Mouse (Mus musculus): ENCODE data around the gene Rara. TPM values are rescaled to one million over a fixed set of nuclear protein-coding genes. Genes with fewer than 3 reads are reported as not detected.
A peak's percentile ranks its signal among the peaks of the same experiment; 100 is the strongest.
"Not testable (repeated sequence)": the region's sequence is repeated elsewhere in the genome, so short reads cannot be mapped to it uniquely, and the experiment has no call there.

Gene Rara
- total and polyA plus RNA-seq, 3 experiments = 4.5 to 13.7 (median 12.1) TPM

DNA sequence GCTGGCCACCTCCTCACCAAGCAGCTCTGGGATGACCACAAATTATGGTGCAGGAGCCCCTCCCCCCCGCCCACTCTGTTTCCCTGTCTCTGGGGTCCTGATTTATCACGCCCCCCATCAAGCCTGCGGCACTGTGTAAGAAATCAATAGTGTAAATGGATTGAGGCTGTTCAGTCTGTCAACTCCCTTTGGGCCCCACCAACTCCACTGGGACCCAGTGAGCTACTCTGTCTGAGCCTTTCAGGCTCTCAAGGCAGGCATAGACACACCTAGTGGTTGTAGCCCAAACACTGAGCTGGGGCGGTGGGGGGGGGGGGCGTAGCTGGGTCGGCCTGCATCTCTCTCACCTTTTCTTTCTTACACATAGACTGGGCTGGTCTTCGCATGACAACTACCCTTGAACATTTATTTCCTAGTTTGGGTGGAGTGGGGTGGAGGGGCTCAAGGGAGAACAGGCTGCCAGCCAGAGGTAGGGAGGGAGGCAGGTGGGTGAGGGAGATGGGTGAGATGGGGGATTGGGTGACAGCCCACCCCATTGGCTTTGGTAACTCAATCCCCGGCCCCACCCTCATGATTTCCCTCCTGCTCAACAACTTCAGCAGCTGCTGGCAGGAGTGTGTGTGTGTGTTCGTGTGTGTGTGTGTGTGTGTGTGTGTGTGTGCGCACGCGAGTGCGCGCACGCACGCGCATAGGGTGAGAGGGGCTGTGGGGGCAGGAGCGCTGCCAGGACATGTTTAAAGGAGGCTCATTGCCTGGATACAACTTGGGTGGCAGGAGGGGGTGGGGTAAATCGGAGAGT is 4.9 kb downstream of the Rara start:
- dilution Hi-C loops (cut with MboI; ENCODE audit: extremely low pct_ligation_motif_present, extremely low pct_unique_long_range_greater_than_20kb, low sequenced_read_pairs) = no loop called here
- TF ChIP-seq RCOR1 (conservative IDR thresholded peaks at IDR 0.05; ENCODE audit: low read depth, low read length) (no peak), ZC3H11A (IDR thresholded peaks at IDR 0.05; ENCODE audit: low read depth, low read length) (no peak), ELF1 (IDR thresholded peaks at IDR 0.05; ENCODE audit: low read depth, low read length) (no peak), MAX (IDR thresholded peaks at IDR 0.05; ENCODE audit: low read length) (no peak), MXI1 (IDR thresholded peaks at IDR 0.05; ENCODE audit: low read depth, low read length) (peak; percentile 30; the same call in 1 of the 2 replicates), ETS1 (conservative IDR thresholded peaks at IDR 0.05; ENCODE audit: low read depth, low read length) (0 out of 2 replicates have a peak, but pooled peaks have one; percentile 5), GABPA (IDR thresholded peaks at IDR 0.05; ENCODE audit: insufficient replicate concordance, low read depth, low read length) (no peak), POLR2AphosphoS2 (IDR thresholded peaks at IDR 0.05; ENCODE audit: low read depth, low read length) (no peak), ZMIZ1 (IDR thresholded peaks at IDR 0.05; ENCODE audit: low read depth, low read length) (no peak), CTCF (conservative IDR thresholded peaks at IDR 0.05 in 1 of 2, IDR thresholded peaks at IDR 0.05 in 1 of 2; ENCODE audit: low read depth in 2 of 2, low read length in 2 of 2) (no peak), NRF1 (IDR thresholded peaks at IDR 0.05; ENCODE audit: low read depth, low read length) (no peak), JUND (conservative IDR thresholded peaks at IDR 0.05; ENCODE audit: low read depth, low read length) (no peak), ZKSCAN1 (IDR thresholded peaks at IDR 0.05; ENCODE audit: borderline replicate concordance, low read depth, low read length) (no peak), SIN3A (IDR thresholded peaks at IDR 0.05; ENCODE audit: low read length) (no peak), MAFK (IDR thresholded peaks at IDR 0.05; ENCODE audit: insufficient replicate concordance, low read length) (no peak), CHD1 (IDR thresholded peaks at IDR 0.05; ENCODE audit: low read depth, low read length) (no peak), TCF12 (IDR thresholded peaks at IDR 0.05; ENCODE audit: low read depth, low read length) (no peak)
- Histone ChIP-seq H3K79me2 (replicated peaks; ENCODE audit: control insufficient read depth, extremely low read depth, insufficient read depth, poor library complexity, severe bottlenecking) (no peaks in the 10 kb centered on the region), H3K27me3 (replicated peaks) (no peaks in the 10 kb centered on the region), H3K27ac (ENCODE audit: insufficient read depth, low read depth) (no peak overlapping the region), H3K36me3 (replicated peaks in 1 of 2; ENCODE audit: control insufficient read depth in 1 of 2, insufficient read depth in 1 of 2, low read length in 1 of 2) (no peaks in the 10 kb centered on the region), H3K4me2 (ENCODE audit: insufficient read depth, low read depth, poor library complexity, severe bottlenecking) (no peak overlapping the region), H3K4me3 (replicated peaks in 1 of 3; ENCODE audit: low read depth in 2 of 3, low read length in 2 of 3, poor library complexity in 1 of 3) (peak overlapping the region in 1 of 3 experiments; percentile 4), H3K4me1 (ENCODE audit: control insufficient read depth in 1 of 2, insufficient read depth in 2 of 2) (peaks cover 33 to 66% of the 10 kb centered on the region in 2 experiments), H3K9ac (ENCODE audit: insufficient read depth, low read depth) (no peak overlapping the region), H3K9me3 (replicated peaks; ENCODE audit: low read length) (peaks cover 5% of the 10 kb centered on the region)
- peak; percentile 49 for DNase-seq (ENCODE audit: extremely low read depth)
- in situ Hi-C loops (cut with MboI; ENCODE audit: low pct_ligation_motif_present, low pct_unique_long_range_greater_than_20kb, low sequenced_read_pairs) = no loop called here

- no peak overlapping the region for H3K9ac ChIP-seq (ENCODE audit: insufficient read depth, low read depth)
- H3K4me3 ChIP-seq (replicated peaks in 1 of 3; ENCODE audit: low read depth in 2 of 3, low read length in 2 of 3, poor library complexity in 1 of 3) = no peak overlapping the region
- H3K79me2 ChIP-seq (replicated peaks; ENCODE audit: control insufficient read depth, extremely low read depth, insufficient read depth, poor library complexity, severe bottlenecking) = no peaks in the 10 kb centered on the region
- TF ChIP-seq MYC (IDR thresholded peaks at IDR 0.05; ENCODE audit: low read depth, low read length) (no peak), SIN3A (IDR thresholded peaks at IDR 0.05; ENCODE audit: low read length) (no peak), MAZ (IDR thresholded peaks at IDR 0.05; ENCODE audit: low read depth, low read length) (no peak), TCF12 (IDR thresholded peaks at IDR 0.05; ENCODE audit: low read depth, low read length) (no peak), SMC3 (IDR thresholded peaks at IDR 0.05; ENCODE audit: low read depth, low read length) (peak; percentile 91), CTCF (conservative IDR thresholded peaks at IDR 0.05 in 1 of 2, IDR thresholded peaks at IDR 0.05 in 1 of 2; ENCODE audit: low read depth in 2 of 2, low read length in 2 of 2) (peak in 1 of 2 experiments; percentile 77; a peak in 3 of 4 replicates), TBP (conservative IDR thresholded peaks at IDR 0.05; ENCODE audit: low read depth, low read length) (no peak), ZC3H11A (IDR thresholded peaks at IDR 0.05; ENCODE audit: low read depth, low read length) (peak; percentile 9; the same call in 1 of the 2 replicates), CHD1 (IDR thresholded peaks at IDR 0.05; ENCODE audit: low read depth, low read length) (no peak), RAD21 (IDR thresholded peaks at IDR 0.05; ENCODE audit: low read depth, low read length) (peak; percentile 68), NELFE (IDR thresholded peaks at IDR 0.05; ENCODE audit: low read depth, low read length) (no peak), HCFC1 (IDR thresholded peaks at IDR 0.05; ENCODE audit: low read depth, low read length) (no peak)
- dilution Hi-C loops (cut with MboI; ENCODE audit: extremely low pct_ligation_motif_present, extremely low pct_unique_long_range_greater_than_20kb, low sequenced_read_pairs) = no loop called here
- H3K4me1 ChIP-seq (ENCODE audit: control insufficient read depth in 1 of 2, insufficient read depth in 2 of 2) = peaks cover 27 to 61% of the 10 kb centered on the region in 2 experiments
- no peak overlapping the region for H3K27ac ChIP-seq (ENCODE audit: insufficient read depth, low read depth)
- in situ Hi-C loops (cut with MboI; ENCODE audit: low pct_ligation_motif_present, low pct_unique_long_range_greater_than_20kb, low sequenced_read_pairs) = no loop called here
- H3K4me2 ChIP-seq (ENCODE audit: insufficient read depth, low read depth, poor library complexity, severe bottlenecking) = no peak overlapping the region
- no peak for DNase-seq (ENCODE audit: extremely low read depth)
- peaks cover 5% of the 10 kb centered on the region for H3K9me3 ChIP-seq (replicated peaks; ENCODE audit: low read length)
- no peaks in the 10 kb centered on the region for H3K27me3 ChIP-seq (replicated peaks)
- H3K36me3 ChIP-seq (replicated peaks in 1 of 2; ENCODE audit: control insufficient read depth in 1 of 2, insufficient read depth in 1 of 2, low read length in 1 of 2) = no peaks in the 10 kb centered on the region
Observed at GRCm38 (mm10) chr11:98933151-98933550, 5.5 kb downstream of the Rara start.

DNA sequence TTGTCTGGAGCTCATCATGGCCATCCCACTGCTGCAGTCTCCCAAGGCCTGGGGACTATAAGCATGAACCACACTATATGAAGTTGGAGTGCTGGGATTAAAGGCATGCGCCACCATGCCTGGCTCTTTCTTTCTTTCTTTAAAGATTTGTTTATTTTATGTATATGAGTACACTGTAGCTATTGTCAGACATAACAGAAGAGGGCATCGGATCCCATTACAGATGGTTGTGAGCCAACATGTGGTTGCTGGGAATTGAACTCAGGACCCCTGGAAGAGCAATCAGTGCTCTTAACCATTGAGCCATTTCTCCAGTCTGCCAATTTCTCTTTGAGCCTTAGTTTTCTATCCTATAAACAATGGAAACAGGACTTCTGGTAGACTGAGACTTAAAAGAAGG is 6.2 kb downstream of the Rara start:
- DNase-seq (ENCODE audit: extremely low read depth); H3K4me2 ChIP-seq (ENCODE audit: insufficient read depth, low read depth, poor library complexity, severe bottlenecking); H3K36me3 ChIP-seq (replicated peaks in 1 of 2; ENCODE audit: control insufficient read depth in 1 of 2, insufficient read depth in 1 of 2, low read length in 1 of 2); in situ Hi-C loops (cut with MboI; ENCODE audit: low pct_ligation_motif_present, low pct_unique_long_range_greater_than_20kb, low sequenced_read_pairs); H3K9me3 ChIP-seq (replicated peaks; ENCODE audit: low read length); H3K4me3 ChIP-seq (replicated peaks in 1 of 3; ENCODE audit: low read depth in 2 of 3, low read length in 2 of 3, poor library complexity in 1 of 3); H3K79me2 ChIP-seq (replicated peaks; ENCODE audit: control insufficient read depth, extremely low read depth, insufficient read depth, poor library complexity, severe bottlenecking); H3K27ac ChIP-seq (ENCODE audit: insufficient read depth, low read depth); H3K9ac ChIP-seq (ENCODE audit: insufficient read depth, low read depth); H3K27me3 ChIP-seq (replicated peaks); dilution Hi-C loops (cut with MboI; ENCODE audit: extremely low pct_ligation_motif_present, extremely low pct_unique_long_range_greater_than_20kb, low sequenced_read_pairs): not testable (repeated sequence)
- H3K4me1 ChIP-seq (ENCODE audit: control insufficient read depth in 1 of 2, insufficient read depth in 2 of 2) = peaks cover 29 to 61% of the 10 kb centered on the region in 2 experiments

Measured in CH12.LX (cell line).